8 mouse cellular contexts compared by ENCODE assay signal in the genomic region with DNA sequence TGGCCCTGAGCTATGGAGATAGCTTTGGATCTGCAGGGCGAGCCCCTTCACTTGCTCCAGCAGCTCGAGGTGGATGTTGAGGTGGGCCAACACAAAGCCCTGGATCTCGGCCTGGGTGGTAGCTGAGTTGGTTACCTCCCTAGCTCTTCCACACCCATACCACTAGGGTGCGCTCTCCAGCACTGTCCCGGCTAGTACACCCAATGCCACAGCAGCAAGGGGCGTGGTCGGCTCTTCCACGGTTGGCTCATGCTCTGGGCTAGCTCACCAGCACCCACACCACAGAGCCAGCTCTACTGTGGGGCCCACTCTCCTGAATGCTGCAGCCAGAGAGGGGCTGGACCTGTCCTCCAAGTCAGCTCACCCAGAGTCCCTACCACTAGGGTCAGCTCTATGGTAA. TPM values are rescaled to one million over a fixed set of nuclear protein-coding genes. Genes with fewer than 3 reads are reported as not detected.
A peak's percentile ranks its signal among the peaks of the same experiment; 100 is the strongest.
DNase-seq lines count a peak whose midpoint lies in the region; ATAC-seq and TF ChIP-seq lines count a peak whose summit lies in the region.

No protein-coding gene starts in this region.

- ATAC-seq in intestine, postnatal 0 days = 0 out of 2 replicates have a peak, but pooled peaks have one; percentile 36
- no peak for ATAC-seq in intestine, embryonic 15.5 days
- 0 out of 2 replicates have a peak, but pooled peaks have one; percentile 45 for ATAC-seq in G1E (ENCODE audit: extremely low read depth, insufficient number of reproducible peaks, low FRiP score, poor library complexity, severe bottlenecking)
- ATAC-seq in common myeloid progenitor, adult 5-6 weeks (replicated peaks; ENCODE audit: low read depth, poor library complexity, severe bottlenecking) = peak; percentile 100

- peaks cover 4% of the 10 kb centered on the region; the same call in 1 of the 2 replicates for H3K27me3 ChIP-seq in intestine, postnatal 0 days (replicated peaks; ENCODE audit: control insufficient read depth, insufficient read depth, low read length)
- no peaks in the 10 kb centered on the region for H3K27me3 ChIP-seq in intestine, embryonic 15.5 days (replicated peaks)
- H3K27me3 ChIP-seq in G1E (ENCODE audit: insufficient read depth, low read length) = peaks cover 11% of the 10 kb centered on the region; the same call in 1 of the 2 replicates
- H3K27me3 ChIP-seq in splenic B cell, adult 2 months (ENCODE audit: control insufficient read depth, insufficient read depth, low read length, poor library complexity, severe bottlenecking) = no peaks in the 10 kb centered on the region

- peak; percentile 85 for TF ChIP-seq CTCF in intestine, postnatal 0 days (IDR thresholded peaks at IDR 0.05; ENCODE audit: low read depth)
- peak; percentile 91 for TF ChIP-seq CTCF in G1E (IDR thresholded peaks at IDR 0.05; ENCODE audit: low read depth, low read length)

- no peak overlapping the region for H3K4me3 ChIP-seq in intestine, postnatal 0 days (ENCODE audit: low read depth, low read length)
- H3K4me3 ChIP-seq in intestine, embryonic 15.5 days (replicated peaks) = no peak overlapping the region
- H3K4me3 ChIP-seq in G1E (ENCODE audit: low read depth, low read length) = no peak overlapping the region

- DNase-seq in G1E (ENCODE audit: low spot score) = peak; percentile 38
- peak; percentile 43 for DNase-seq in kidney, adult 18-20 months
- DNase-seq in lung, postnatal 14 days = peak; percentile 63
- DNase-seq in splenic B cell, adult 2 months (ENCODE audit: low read depth, low spot score) = peak; percentile 77
- DNase-seq in right cerebral cortex, postnatal 4 days = no peak

- no peak overlapping the region for H3K27ac ChIP-seq in intestine, postnatal 0 days (ENCODE audit: low read depth, low read length)
- H3K27ac ChIP-seq in intestine, embryonic 15.5 days = no peak overlapping the region

- H3K4me2 ChIP-seq in intestine, postnatal 0 days (replicated peaks; ENCODE audit: low read depth) = no peak overlapping the region
- no peak overlapping the region for H3K4me2 ChIP-seq in intestine, embryonic 15.5 days (replicated peaks)

- H3K9ac ChIP-seq in intestine, postnatal 0 days (ENCODE audit: low read depth, low read length) = no peak overlapping the region
- H3K9ac ChIP-seq in intestine, embryonic 15.5 days = no peak overlapping the region

- WGBS in intestine, postnatal 0 days = 18% methylated on average over 8 of the region's 8 CpGs
- WGBS in intestine, embryonic 15.5 days = 15% methylated on average over 8 of the region's 8 CpGs

- H3K9me3 ChIP-seq in intestine, postnatal 0 days (ENCODE audit: control insufficient read depth) = no peaks in the 10 kb centered on the region
- H3K9me3 ChIP-seq in intestine, embryonic 15.5 days = no peaks in the 10 kb centered on the region
- no peaks in the 10 kb centered on the region for H3K9me3 ChIP-seq in G1E (replicated peaks)

- no peaks in the 10 kb centered on the region for H3K4me1 ChIP-seq in intestine, postnatal 0 days (replicated peaks; ENCODE audit: control insufficient read depth, insufficient read depth, low read length)
- no peaks in the 10 kb centered on the region for H3K4me1 ChIP-seq in intestine, embryonic 15.5 days (replicated peaks)
- H3K4me1 ChIP-seq in G1E (ENCODE audit: insufficient read depth, low read depth, low read length) = peaks cover 5% of the 10 kb centered on the region

- H3K36me3 ChIP-seq in intestine, postnatal 0 days (ENCODE audit: control insufficient read depth, insufficient read depth) = no peaks in the 10 kb centered on the region
- H3K36me3 ChIP-seq in intestine, embryonic 15.5 days = no peaks in the 10 kb centered on the region
- no peaks in the 10 kb centered on the region for H3K36me3 ChIP-seq in G1E (replicated peaks)
- no peaks in the 10 kb centered on the region for H3K36me3 ChIP-seq in splenic B cell, adult 2 months (ENCODE audit: control insufficient read depth, insufficient read depth, low read length, poor library complexity, severe bottlenecking)

RNA-seq across cellular contexts. Expression of gene Wnt8b, which starts 6.0 kb away (rescaled TPM):
- not detected in 2 replicates for polyA plus RNA-seq in intestine, postnatal 0 days (2015; fragmentation: Nextera tagmentation; extraction: Ambion mirVana)
- not detected in 2 replicates for polyA plus RNA-seq in intestine, embryonic 15.5 days (2015; fragmentation: Nextera tagmentation; extraction: Ambion mirVana)
- total RNA-seq in G1E (2014; fragmentation: Nextera tagmentation) = not detected in 2 replicates
- total RNA-seq in G1E (2017) = 0.05 TPM in 1 of 2 replicates, not detected in the other
- polyA plus RNA-seq in G1E (2012) = not detected in 2 replicates
- total RNA-seq in common myeloid progenitor, adult 5-6 weeks (2017) = not detected in 2 replicates

RNA-seq across cellular contexts. Expression of gene Sec31b, which starts 58.4 kb away (rescaled TPM):
- 0.12 and 0.33 TPM in 2 replicates for polyA plus RNA-seq in intestine, postnatal 0 days (2015; fragmentation: Nextera tagmentation; extraction: Ambion mirVana)
- 0.40 and 0.49 TPM in 2 replicates for polyA plus RNA-seq in intestine, embryonic 15.5 days (2015; fragmentation: Nextera tagmentation; extraction: Ambion mirVana)
- total RNA-seq in G1E (2014; fragmentation: Nextera tagmentation) (0.98 and 1.4 TPM in 2 replicates), G1E (2017) (0.12 and 0.16 TPM in 2 replicates)
- polyA plus RNA-seq in G1E (2012) = 0.21 and 0.37 TPM in 2 replicates
- total RNA-seq in common myeloid progenitor, adult 5-6 weeks (2017) = 0.24 and 2.6 TPM in 2 replicates
